Mouse (Mus musculus) bone marrow, adult 2 months (tissue): Measurements from ENCODE around the gene Atf7. TPM values are rescaled to one million over a fixed set of nuclear protein-coding genes. Genes with fewer than 3 reads are reported as not detected.

Source experiments
- H3K27ac ChIP-seq: fragments of 200-500 bp; 2 replicates; pipeline ENCODE4 v1.5.1; 2012; ENCODE audit warnings: low read depth, mild to moderate bottlenecking, control low read depth, inconsistent platforms, low read length; ENCODE audit not compliant: control insufficient read depth, poor library complexity, insufficient read depth
- H3K4me1 ChIP-seq: fragments of 200-500 bp; 2 replicates; pipeline ENCODE4 v1.6.1; 2011; ENCODE audit warnings: low read length; ENCODE audit not compliant: control insufficient read depth, insufficient read depth
- H3K4me3 ChIP-seq: fragments of 200-500 bp; replicated peaks from 2 replicates; pipeline ENCODE3; 2011; ENCODE audit warnings: mild to moderate bottlenecking, low read depth, low read length, control low read depth; ENCODE audit not compliant: control insufficient read depth
- CTCF ChIP-seq: fragments of 200-500 bp; IDR thresholded peaks from 2 replicates; pipeline ENCODE4 v1.5.1; 2011; ENCODE audit warnings: low read length, control low read depth; ENCODE audit not compliant: control insufficient read depth, insufficient read depth
- POLR2A ChIP-seq: fragments of 200-500 bp; IDR thresholded peaks from 2 replicates; pipeline ENCODE4 v1.6.1; 2011; ENCODE audit warnings: low read depth, mild to moderate bottlenecking, control low read depth, low read length, borderline replicate concordance; ENCODE audit not compliant: control insufficient read depth
- WGBS: fragments of 180-500 bp; shearing (Covaris S2); methylation state at CpG from one replicate; pipeline ENCODE4 v1.1.7; 2018; 5-methylcytosine and 5-hydroxymethylcytosine counted together
- polyA plus RNA-seq: library from polyadenylated mRNA; stranded (reverse); fragments of >200 nt; gene quantifications from 2 replicates; pipeline ENCODE4 v1.2.4, GENCODE M21; 2011; ENCODE audit warnings: low replicate concordance; ENCODE audit not compliant: missing spikeins, insufficient read depth, insufficient read length

The Atf7 gene
- polyA plus RNA-seq, 1 experiment = 45.2 TPM

GRCm38 (mm10) chr15:102593996-102594656, 31.1 kb downstream of the Atf7 start:
- Histone ChIP-seq H3K4me1 (no peaks in the 10 kb centered on the region), H3K27ac (no peak overlapping the region), H3K4me3 (no peak overlapping the region)
- TF ChIP-seq CTCF (no peak), POLR2A (no peak)
- WGBS = 76% methylated on average over 8 of the region's 8 CpGs

GRCm38 (mm10) chr15:102592674-102593073, 32.6 kb downstream of the Atf7 start:
- TF ChIP-seq POLR2A (no peak), CTCF (no peak)
- whole genome bisulfite sequencing = 54% methylated on average over 1 of the region's 1 CpGs
- no peak overlapping the region for H3K4me3 ChIP-seq
- no peaks in the 10 kb centered on the region for H3K4me1 ChIP-seq
- no peak overlapping the region for H3K27ac ChIP-seq

GRCm38 (mm10) chr15:102590567-102590966, 34.7 kb downstream of the Atf7 start:
- TF ChIP-seq CTCF = no peak
- no peak for TF ChIP-seq POLR2A
- no peak overlapping the region for H3K27ac ChIP-seq
- WGBS = 89% methylated on average over 1 of the region's 1 CpGs

GRCm38 (mm10) chr15:102589826-102590225, 35.4 kb downstream of the Atf7 start:
- Histone ChIP-seq H3K4me1 (no peaks in the 10 kb centered on the region), H3K27ac (no peak overlapping the region), H3K4me3 (no peak overlapping the region)
- TF ChIP-seq POLR2A (no peak), CTCF (no peak)
- 92% methylated on average over 8 of the region's 8 CpGs for WGBS

More at GRCm38 (mm10) chr15:102590567-102590966, 34.7 kb downstream of the Atf7 start:
- no peak overlapping the region for H3K4me3 ChIP-seq
- H3K4me1 ChIP-seq = no peaks in the 10 kb centered on the region

GRCm38 (mm10) chr15:102585501-102585900, 39.8 kb downstream of the Atf7 start:
- H3K27ac ChIP-seq = no peak overlapping the region
- WGBS = 90% methylated on average over 5 of the region's 5 CpGs
- no peak overlapping the region for H3K4me3 ChIP-seq
- H3K4me1 ChIP-seq = no peaks in the 10 kb centered on the region
- TF ChIP-seq POLR2A (no peak), CTCF (no peak)

GRCm38 (mm10) chr15:102583708-102584383, 41.4 kb downstream of the Atf7 start:
- WGBS = 82% methylated on average over 8 of the region's 8 CpGs
- no peak overlapping the region for H3K27ac ChIP-seq
- no peak overlapping the region for H3K4me3 ChIP-seq
- H3K4me1 ChIP-seq = no peaks in the 10 kb centered on the region
- TF ChIP-seq POLR2A (no peak), CTCF (no peak)

- WGBS = 58% methylated on average over 1 of the region's 1 CpGs
- Histone ChIP-seq H3K4me1 (no peaks in the 10 kb centered on the region), H3K27ac (no peak overlapping the region), H3K4me3 (no peak overlapping the region)
- TF ChIP-seq CTCF (no peak), POLR2A (no peak)
These were observed 44.1 kb downstream of the Atf7 start for GRCm38 (mm10) chr15:102581205-102581604.

- no peak overlapping the region for H3K27ac ChIP-seq
- TF ChIP-seq CTCF (no peak), POLR2A (no peak)
- no peaks in the 10 kb centered on the region for H3K4me1 ChIP-seq
- H3K4me3 ChIP-seq = no peak overlapping the region
- 80% methylated on average over 2 of the region's 2 CpGs for WGBS
These were observed 46.9 kb downstream of the Atf7 start for GRCm38 (mm10) chr15:102578351-102578750.
